Mouse (Mus musculus) heart, adult 2 months (tissue): ENCODE data around the gene Mcoln1. TPM values are rescaled to one million over a fixed set of nuclear protein-coding genes. Genes with fewer than 3 reads are reported as not detected.

Experiments used
- DNase-seq, 2 experiments: peaks; one replicate each; pipeline ENCODE4 v3.0.0; 2021
- H3K27ac ChIP-seq: fragments of 200-600 bp; 2 replicates; pipeline ENCODE4 v1.8.1; 2022
- H3K27me3 ChIP-seq: fragments of 200-500 bp; 2 replicates; pipeline ENCODE4 v1.6.1; 2012; ENCODE audit warnings: mild to moderate bottlenecking, low read length, inconsistent platforms, mixed read lengths; ENCODE audit not compliant: control insufficient read depth, insufficient read depth
- H3K36me3 ChIP-seq: fragments of 200-500 bp; 2 replicates; pipeline ENCODE4 v1.6.1; 2012; ENCODE audit warnings: low read length, inconsistent platforms; ENCODE audit not compliant: control insufficient read depth, insufficient read depth
- H3K4me1 ChIP-seq: fragments of 200-500 bp; 2 replicates; pipeline ENCODE4 v1.6.1; 2011; ENCODE audit warnings: low read length; ENCODE audit not compliant: control insufficient read depth, insufficient read depth
- H3K4me3 ChIP-seq: fragments of 200-600 bp; 2 replicates; pipeline ENCODE4 v1.8.1; 2022
- H3K79me2 ChIP-seq: fragments of 200-500 bp; replicated peaks from 2 replicates; pipeline ENCODE4 v1.6.1; 2012; ENCODE audit warnings: mild to moderate bottlenecking, inconsistent platforms, low read length, moderate library complexity, mixed read lengths; ENCODE audit not compliant: control insufficient read depth, insufficient read depth
- H3K9ac ChIP-seq: fragments of 200-500 bp; 2 replicates; pipeline ENCODE4 v1.6.1; 2012; ENCODE audit warnings: low read depth, mild to moderate bottlenecking, control low read depth, inconsistent platforms, low read length, mixed read lengths
- CTCF ChIP-seq: fragments of 200-600 bp; IDR thresholded peaks from 2 replicates; pipeline ENCODE4 v1.8.1; 2022; ENCODE audit warnings: antibody characterized with exemption, mild to moderate bottlenecking, moderate library complexity
- EP300 ChIP-seq: fragments of 200-500 bp; IDR thresholded peaks from 2 replicates; pipeline ENCODE4 v1.6.1; 2011; ENCODE audit warnings: low read depth, low read length, control low read depth; ENCODE audit not compliant: insufficient read depth
- POLR2A ChIP-seq: fragments of 200-500 bp; IDR thresholded peaks from 2 replicates; pipeline ENCODE4 v1.6.1; 2011; ENCODE audit warnings: mild to moderate bottlenecking, low read depth, low read length, control low read depth; ENCODE audit not compliant: insufficient read depth
- WGBS: fragments of 180-500 bp; shearing (Covaris S2); methylation state at CpG from one replicate; pipeline ENCODE4 v1.1.7; 2018; 5-methylcytosine and 5-hydroxymethylcytosine counted together
- intact Hi-C: fragments of 180-260 bp; cut with DNase I; formaldehyde crosslinking; loops from one replicate; pipeline ENCODE4 v1.15.1; 2025
- polyA plus RNA-seq: library from polyadenylated mRNA; depleted of rRNA; stranded (reverse); fragments of >200 nt; gene quantifications from 2 replicates; pipeline ENCODE4 v1.2.3, GENCODE M21; 2012
- total RNA-seq, 2 experiments: library from RNA; stranded (reverse); gene quantifications; 2 replicates each; pipeline ENCODE4 v1.2.3; 2021

Gene Mcoln1
- total and polyA plus RNA-seq, 3 experiments = 20.6 to 86.9 (median 23.1) TPM

DNA sequence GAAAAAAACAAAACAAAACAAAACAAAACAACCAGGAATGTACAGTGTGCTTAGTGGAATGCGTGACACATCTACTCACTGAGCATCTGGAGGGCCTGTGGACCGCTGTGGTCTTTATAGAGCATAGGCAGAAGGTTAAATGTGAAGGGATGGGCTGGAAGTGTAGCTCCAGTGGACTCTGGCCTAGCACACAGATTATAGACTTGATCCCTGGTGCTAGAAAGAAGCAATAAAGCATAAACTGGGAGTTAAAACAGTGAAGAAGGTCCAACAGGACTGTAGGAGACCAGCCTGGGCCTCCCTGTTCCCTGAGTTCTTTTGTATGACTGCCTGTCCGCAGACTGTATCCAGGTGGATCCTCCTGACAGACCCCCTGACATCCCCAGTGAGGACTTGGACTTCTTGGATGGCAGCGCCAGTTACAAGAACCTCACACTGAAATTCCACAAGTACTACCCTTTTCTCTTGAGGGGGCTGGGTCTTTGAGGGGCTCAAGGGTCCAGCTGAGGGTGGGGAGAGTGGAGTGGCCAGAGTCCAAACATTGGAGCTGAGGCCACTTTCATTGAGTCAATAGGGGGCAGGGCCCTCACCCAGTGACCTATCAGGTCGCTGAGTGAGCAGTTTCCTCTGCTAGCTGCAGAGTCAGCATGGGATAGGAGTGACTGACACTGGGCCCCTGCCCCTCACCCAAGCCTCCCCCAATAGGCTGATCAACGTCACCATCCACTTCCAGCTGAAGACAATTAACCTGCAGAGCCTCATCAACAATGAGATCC, 7.9 kb downstream of the Mcoln1 start:
- Histone ChIP-seq H3K79me2 (no peaks in the 10 kb centered on the region), H3K27me3 (no peaks in the 10 kb centered on the region), H3K27ac (no peak overlapping the region), H3K9ac (no peak overlapping the region), H3K4me3 (no peak overlapping the region), H3K4me1 (no peaks in the 10 kb centered on the region), H3K36me3 (no peaks in the 10 kb centered on the region)
- WGBS = 90% methylated on average over 6 of the region's 6 CpGs
- intact Hi-C loops = no loop called here
- no peak for TF ChIP-seq POLR2A
- TF ChIP-seq EP300 = no peak
- TF ChIP-seq CTCF = no peak
- DNase-seq = no peak

GRCm38 (mm10) chr8:3514681-3515247, 14.5 kb downstream of the Mcoln1 start:
- no peaks in the 10 kb centered on the region for H3K79me2 ChIP-seq
- peak overlapping the region; percentile 87 for H3K27ac ChIP-seq
- WGBS = 36% methylated on average over 13 of the region's 13 CpGs
- peak overlapping the region; percentile 70 for H3K4me3 ChIP-seq
- TF ChIP-seq EP300 (no peak), POLR2A (no peak), CTCF (no peak)
- H3K27me3 ChIP-seq = no peaks in the 10 kb centered on the region
- intact Hi-C loops = loop anchor here (5.0 kb wide), 3 partner anchors 108 to 292 kb away; partner anchors contain the start of genes Pet100 and Xab2
- no peak for DNase-seq
- H3K4me1 ChIP-seq = no peaks in the 10 kb centered on the region; the same call in 1 of the 2 replicates
- no peak overlapping the region for H3K9ac ChIP-seq
- no peaks in the 10 kb centered on the region for H3K36me3 ChIP-seq

DNA sequence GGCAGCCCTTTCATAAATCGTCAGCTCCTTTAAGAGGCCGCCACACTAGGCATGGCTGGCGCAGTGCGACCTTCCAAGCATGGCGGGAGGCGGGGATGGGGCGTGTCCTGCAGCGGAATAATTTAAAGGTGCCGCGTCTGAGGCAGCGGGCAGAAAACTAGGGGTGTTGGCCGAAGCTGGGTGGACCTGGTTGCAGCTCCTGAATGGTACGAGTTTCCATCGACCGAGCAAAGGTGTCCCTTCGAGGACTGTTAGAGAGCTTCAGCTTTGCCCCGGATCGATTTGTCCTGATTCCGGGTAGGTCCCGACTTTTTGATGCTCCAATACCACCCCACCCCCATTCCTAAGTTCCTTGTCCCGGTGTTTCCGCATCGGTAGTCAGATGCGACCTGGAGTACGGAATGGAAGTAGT, 15.0 kb downstream of the Mcoln1 start, which contains the start of gene Pnpla6:
Gene Pnpla6 (plus strand): TSS at position 125 of the 412 bp plus-strand sequence.
- H3K4me1 ChIP-seq = no peaks in the 10 kb centered on the region; the same call in 1 of the 2 replicates
- no peaks in the 10 kb centered on the region for H3K79me2 ChIP-seq
- no peaks in the 10 kb centered on the region for H3K36me3 ChIP-seq
- peak within 1 kb of the TSS; percentile 62 for H3K9ac ChIP-seq
- TF ChIP-seq EP300 (peak; percentile 61; the same call in 1 of the 2 replicates), POLR2A (peak; percentile 89), CTCF (no peak)
- peak within 1 kb of the TSS; percentile 70 for H3K4me3 ChIP-seq
- WGBS = under 1% methylated on average over 25 of the region's 25 CpGs
- peak within 1 kb of the TSS; percentile 87 for H3K27ac ChIP-seq
- intact Hi-C loops = loop anchor here (5.0 kb wide), 3 partner anchors 107 to 293 kb away; partner anchors contain the start of genes Pet100 and Xab2
- H3K27me3 ChIP-seq = no peaks in the 10 kb centered on the region
- DNase-seq = peak; percentile 91 to 93

DNA sequence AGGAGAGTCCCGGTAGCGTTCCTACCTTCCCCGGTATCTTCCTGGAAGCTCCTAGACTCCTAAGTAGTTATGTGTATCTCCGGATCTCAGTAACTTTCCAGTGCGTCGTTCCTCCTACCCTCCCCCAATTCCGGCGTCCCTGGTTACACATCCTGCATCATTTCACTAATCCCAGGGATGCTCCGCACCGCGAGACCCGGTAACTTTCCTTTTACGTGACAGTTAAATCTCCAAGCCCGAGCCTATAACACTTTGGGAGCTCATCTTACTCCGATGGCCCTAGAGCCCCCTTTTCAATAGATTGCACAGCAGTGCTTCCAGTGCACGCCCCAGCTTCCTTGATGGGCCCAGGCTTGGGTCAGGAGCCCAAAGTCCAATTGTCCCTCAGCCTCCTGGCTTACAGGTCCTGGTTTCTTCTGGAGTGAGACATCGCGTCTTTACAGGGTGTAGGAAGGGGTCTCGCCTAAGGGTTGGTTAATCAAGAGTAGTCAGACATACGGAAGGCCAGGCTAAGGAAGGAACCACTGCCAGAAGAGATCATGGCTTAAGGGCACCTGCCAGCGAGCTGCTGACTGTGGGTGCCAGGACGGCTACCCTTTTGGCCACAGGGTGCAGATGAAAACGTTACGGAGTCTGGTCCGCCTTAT, 15.6 kb downstream of the Mcoln1 start:
- Histone ChIP-seq H3K4me1 (no peaks in the 10 kb centered on the region; the same call in 1 of the 2 replicates), H3K79me2 (no peaks in the 10 kb centered on the region), H3K36me3 (no peaks in the 10 kb centered on the region), H3K27ac (peak overlapping the region; percentile 87), H3K27me3 (no peaks in the 10 kb centered on the region), H3K4me3 (peak overlapping the region; percentile 70), H3K9ac (peak overlapping the region; percentile 62)
- DNase-seq = peak; percentile 56 to 59
- TF ChIP-seq EP300 (no peak), CTCF (no peak), POLR2A (no peak; the same call in 1 of the 2 replicates)
- intact Hi-C loops = loop anchor here (1.0 to 5.0 kb wide), 5 partner anchors 16 to 294 kb away; partner anchors contain the start of genes Mcoln1, Pet100, Xab2 and Zfp358
- WGBS = under 1% methylated on average over 25 of the region's 25 CpGs

- intact Hi-C loops = loop anchor here (1.0 to 5.0 kb wide), 5 partner anchors 16 to 294 kb away; partner anchors contain the start of genes Mcoln1, Pet100, Xab2 and Zfp358
- TF ChIP-seq EP300 (0 out of 2 replicates have a peak, but pooled peaks have one; percentile 64), CTCF (no peak), POLR2A (peak; percentile 64)
- Histone ChIP-seq H3K79me2 (no peaks in the 10 kb centered on the region), H3K4me3 (peak overlapping the region; percentile 70), H3K27me3 (no peaks in the 10 kb centered on the region), H3K27ac (peak overlapping the region; percentile 87), H3K4me1 (no peaks in the 10 kb centered on the region; the same call in 1 of the 2 replicates), H3K36me3 (no peaks in the 10 kb centered on the region), H3K9ac (peak overlapping the region; percentile 64)
- 2% methylated on average over 36 of the region's 36 CpGs for WGBS
- DNase-seq = peak; percentile 92 to 95
These were observed 16.3 kb downstream of the Mcoln1 start for GRCm38 (mm10) chr8:3516450-3517116.
